8 mouse cellular contexts compared by ENCODE assay signal in the genomic region with DNA sequence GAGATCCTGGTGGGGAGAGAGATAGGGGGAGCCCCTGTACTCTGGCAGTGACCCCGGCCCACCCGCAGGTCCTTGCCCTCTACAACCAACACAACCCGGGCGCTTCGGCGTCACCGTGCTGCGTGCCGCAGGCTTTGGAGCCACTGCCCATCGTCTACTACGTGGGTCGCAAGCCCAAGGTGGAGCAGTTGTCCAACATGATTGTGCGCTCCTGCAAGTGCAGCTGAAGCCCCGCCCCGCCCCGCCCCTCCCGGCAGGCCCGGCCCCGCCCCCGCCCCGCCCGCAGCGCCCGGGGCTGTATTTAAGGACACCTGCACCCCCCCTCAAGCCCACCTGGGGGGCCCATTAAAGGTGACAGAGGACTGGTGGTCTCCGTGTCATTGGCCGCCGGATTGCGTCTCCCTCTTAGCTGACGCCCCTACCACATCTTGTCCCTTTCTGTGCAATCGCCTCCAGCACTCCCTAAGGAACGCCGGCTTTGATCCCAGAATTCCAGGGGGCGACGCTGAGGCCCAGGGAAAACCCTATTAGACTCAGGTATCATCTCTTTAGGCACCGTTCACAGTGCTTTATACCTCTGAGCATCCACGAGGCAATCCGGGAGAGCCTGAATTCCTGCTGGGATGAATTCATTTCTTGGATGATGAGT. TPM values are rescaled to one million over a fixed set of nuclear protein-coding genes. Genes with fewer than 3 reads are reported as not detected.
A peak's percentile ranks its signal among the peaks of the same experiment; 100 is the strongest.
DNase-seq lines count a peak whose midpoint lies in the region; ATAC-seq and TF ChIP-seq lines count a peak whose summit lies in the region.

No protein-coding gene starts in this region.

- TF ChIP-seq CTCF in bone marrow macrophage, adult 2 months (IDR thresholded peaks at IDR 0.05; ENCODE audit: low read depth, low read length): no peak

- 14% methylated on average over 31 of the region's 37 CpGs for WGBS in heart, embryonic 11.5 days (ENCODE audit: insufficient replicate concordance)
- 4% methylated on average over 37 of the region's 37 CpGs for WGBS in hindbrain, embryonic 11.5 days
- 83% methylated on average over 37 of the region's 37 CpGs for WGBS in macrophage (ENCODE audit: missing documents)

- intact Hi-C loops in heart, postnatal 25 days (cut with DNase I): loop anchor here (2.0 kb wide), 1 partner anchor 14 kb away; no protein-coding TSS in a partner anchor

- H3K4me2 ChIP-seq in heart, embryonic 11.5 days: peak overlapping the region; percentile 59
- H3K4me2 ChIP-seq in hindbrain, embryonic 11.5 days (replicated peaks; ENCODE audit: low read depth, low read length): peak overlapping the region; percentile 49

- no peak overlapping the region for H3K9ac ChIP-seq in heart, embryonic 11.5 days (ENCODE audit: low read depth, low read length)
- no peak overlapping the region for H3K9ac ChIP-seq in hindbrain, embryonic 11.5 days (ENCODE audit: low read depth, low read length)

- peaks cover 52% of the 10 kb centered on the region for H3K79me2 ChIP-seq in macrophage (ENCODE audit: inconsistent target)

- ATAC-seq in heart, embryonic 11.5 days (replicated peaks; ENCODE audit: insufficient number of reproducible peaks, low FRiP score, low TSS enrichment): peak; percentile 15; the same call in 1 of the 2 replicates
- peak; percentile 58; the same call in 1 of the 2 replicates for ATAC-seq in hindbrain, embryonic 11.5 days (ENCODE audit: low FRiP score)

- TF ChIP-seq POLR2A in bone marrow macrophage, adult 2 months (IDR thresholded peaks at IDR 0.05; ENCODE audit: borderline replicate concordance, low read depth, low read length): no peak

- peaks cover 46% of the 10 kb centered on the region for H3K4me1 ChIP-seq in heart, embryonic 11.5 days (ENCODE audit: control insufficient read depth, insufficient read depth, low read length)
- peaks cover 45% of the 10 kb centered on the region for H3K4me1 ChIP-seq in bone marrow macrophage, adult 2 months (ENCODE audit: control insufficient read depth, insufficient read depth, low read length)
- no peaks in the 10 kb centered on the region for H3K4me1 ChIP-seq in hindbrain, embryonic 11.5 days (replicated peaks; ENCODE audit: control insufficient read depth, insufficient read depth, low read length)

- H3K4me3 ChIP-seq in heart, embryonic 11.5 days (ENCODE audit: low read depth, low read length): peak overlapping the region; percentile 25; the same call in 1 of the 2 replicates
- H3K4me3 ChIP-seq in bone marrow macrophage, adult 2 months (ENCODE audit: insufficient read depth, low read length): no peak overlapping the region
- peak overlapping the region; percentile 29 for H3K4me3 ChIP-seq in hindbrain, embryonic 11.5 days (ENCODE audit: low read depth, low read length)
- H3K4me3 ChIP-seq in macrophage (ENCODE audit: inconsistent target): no peak overlapping the region

- peaks cover 4% of the 10 kb centered on the region; the same call in 1 of the 2 replicates for H3K9me3 ChIP-seq in heart, embryonic 11.5 days (replicated peaks; ENCODE audit: control insufficient read depth, low read length)
- H3K9me3 ChIP-seq in hindbrain, embryonic 11.5 days (ENCODE audit: control insufficient read depth, low read length): no peaks in the 10 kb centered on the region

- peaks cover 2% of the 10 kb centered on the region; the same call in 1 of the 2 replicates for H3K36me3 ChIP-seq in heart, embryonic 11.5 days (ENCODE audit: control insufficient read depth, insufficient read depth, low read length)
- no peaks in the 10 kb centered on the region for H3K36me3 ChIP-seq in hindbrain, embryonic 11.5 days (ENCODE audit: control insufficient read depth, insufficient read depth, low read length)
- H3K36me3 ChIP-seq in macrophage (ENCODE audit: inconsistent target): peaks cover 35% of the 10 kb centered on the region

- H3K27me3 ChIP-seq in heart, embryonic 11.5 days (ENCODE audit: control insufficient read depth, insufficient read depth, low read length): no peaks in the 10 kb centered on the region
- H3K27me3 ChIP-seq in hindbrain, embryonic 11.5 days (ENCODE audit: control insufficient read depth, insufficient read depth, low read length): no peaks in the 10 kb centered on the region

- H3K27ac ChIP-seq in heart, embryonic 11.5 days (ENCODE audit: low read depth, low read length): no peak overlapping the region
- H3K27ac ChIP-seq in bone marrow macrophage, adult 2 months (ENCODE audit: insufficient read depth, low read depth, low read length): peak overlapping the region; percentile 95
- H3K27ac ChIP-seq in hindbrain, embryonic 11.5 days (ENCODE audit: low read depth, low read length): no peak overlapping the region
- H3K27ac ChIP-seq in macrophage: peak overlapping the region; percentile 97

- DNase-seq in heart, postnatal 25 days (ENCODE audit: low spot score): no peak
- DNase-seq in hindbrain, embryonic 11.5 days (ENCODE audit: low spot score): no peak
- DNase-seq in thymus, postnatal 14 days: no peak
- DNase-seq in adipocyte (ENCODE audit: low spot score): no peak
- no peak for DNase-seq in lung, postnatal 14 days

RNA-seq across cellular contexts. Expression of gene Ccdc97, which starts 14.0 kb away (rescaled TPM):
- polyA plus RNA-seq in heart, embryonic 11.5 days (2014; fragmentation: Nextera tagmentation; extraction: Ambion mirVana): 25.5 and 25.6 TPM in 2 replicates
- 10 to 100 TPM; 50.3 to 52.7 TPM for total RNA-seq in heart, postnatal 25 days (2021)
- 40.0 and 44.7 TPM in 2 replicates for polyA plus RNA-seq in bone marrow macrophage, adult 2 months (2012; ENCODE audit: insufficient read depth, insufficient read length, missing spikeins)
- polyA plus RNA-seq in hindbrain, embryonic 11.5 days (2014; fragmentation: Nextera tagmentation; extraction: Ambion mirVana): 30.5 and 33.7 TPM in 2 replicates
- 100 to 1,000 TPM in 1 of 26 experiments, 10 to 100 TPM in 25; 24.7 to 122 (median 61.4) TPM for total RNA-seq in macrophage (2018; cell fraction: chromatin; rRNA removed)
- 10 to 100 TPM; 20.2 to 48.3 (median 37.1) TPM for total RNA-seq in macrophage (2018; cell fraction: cytosol; rRNA removed)
- total RNA-seq in macrophage (2018; cell fraction: nucleus; rRNA removed): 10 to 100 TPM; 25.6 to 91.8 (median 48.4) TPM
- polyA plus RNA-seq in macrophage (2018): 21.9 to 33.1 TPM (median 32.9 TPM) in 3 replicates

RNA-seq across cellular contexts. Expression of gene Tgfb1, which starts 18.0 kb away (rescaled TPM):
- polyA plus RNA-seq in heart, embryonic 11.5 days (2014; fragmentation: Nextera tagmentation; extraction: Ambion mirVana): 3.5 and 3.6 TPM in 2 replicates
- 10 to 100 TPM; 23.8 to 24.5 TPM for total RNA-seq in heart, postnatal 25 days (2021)
- 287 and 354 TPM in 2 replicates for polyA plus RNA-seq in bone marrow macrophage, adult 2 months (2012; ENCODE audit: insufficient read depth, insufficient read length, missing spikeins)
- 1.0 and 1.1 TPM in 2 replicates for polyA plus RNA-seq in hindbrain, embryonic 11.5 days (2014; fragmentation: Nextera tagmentation; extraction: Ambion mirVana)
- 100 to 1,000 TPM; 119 to 524 (median 241) TPM for total RNA-seq in macrophage (2018; cell fraction: chromatin; rRNA removed)
- total RNA-seq in macrophage (2018; cell fraction: cytosol; rRNA removed): 100 to 1,000 TPM; 316 to 653 (median 465) TPM
- total RNA-seq in macrophage (2018; cell fraction: nucleus; rRNA removed): 100 to 1,000 TPM; 187 to 584 (median 334) TPM
- polyA plus RNA-seq in macrophage (2018): 329 to 471 TPM (median 343 TPM) in 3 replicates

RNA-seq across cellular contexts. Expression of gene B9d2, which starts 24.3 kb away (rescaled TPM):
- polyA plus RNA-seq in heart, embryonic 11.5 days (2014; fragmentation: Nextera tagmentation; extraction: Ambion mirVana): 28.0 and 29.5 TPM in 2 replicates
- 10 to 100 TPM in 1 of 2 experiments, 1 to 10 TPM in 1; 8.3 to 10.9 TPM for total RNA-seq in heart, postnatal 25 days (2021)
- polyA plus RNA-seq in bone marrow macrophage, adult 2 months (2012; ENCODE audit: insufficient read depth, insufficient read length, missing spikeins): 18.3 and 19.2 TPM in 2 replicates
- 33.1 and 34.8 TPM in 2 replicates for polyA plus RNA-seq in hindbrain, embryonic 11.5 days (2014; fragmentation: Nextera tagmentation; extraction: Ambion mirVana)
- total RNA-seq in macrophage (2018; cell fraction: chromatin; rRNA removed): 10 to 100 TPM in 19 of 26 experiments, 1 to 10 TPM in 7; 5.0 to 21.3 (median 11.6) TPM
- total RNA-seq in macrophage (2018; cell fraction: cytosol; rRNA removed): 10 to 100 TPM in 25 of 26 experiments, 1 to 10 TPM in 1; 9.7 to 17.8 (median 14.2) TPM
- total RNA-seq in macrophage (2018; cell fraction: nucleus; rRNA removed): 10 to 100 TPM in 15 of 26 experiments, 1 to 10 TPM in 11; 4.5 to 20.0 (median 11.0) TPM
- polyA plus RNA-seq in macrophage (2018): 6.8 to 17.7 TPM (median 9.7 TPM) in 3 replicates

RNA-seq across cellular contexts. Expression of gene Tmem91, which starts 29.9 kb away (rescaled TPM):
- 1.2 and 2.0 TPM in 2 replicates for polyA plus RNA-seq in heart, embryonic 11.5 days (2014; fragmentation: Nextera tagmentation; extraction: Ambion mirVana)
- total RNA-seq in heart, postnatal 25 days (2021): not detected
- polyA plus RNA-seq in bone marrow macrophage, adult 2 months (2012; ENCODE audit: insufficient read depth, insufficient read length, missing spikeins): 0.87 TPM in 1 of 2 replicates, not detected in the other
- 1.6 and 2.2 TPM in 2 replicates for polyA plus RNA-seq in hindbrain, embryonic 11.5 days (2014; fragmentation: Nextera tagmentation; extraction: Ambion mirVana)
- total RNA-seq in macrophage (2018; cell fraction: chromatin; rRNA removed): 1 to 10 TPM in 21 of 26 experiments, under 1 TPM in 3, not detected in 2; 0.51 to 5.9 (median 2.9) TPM
- 1 to 10 TPM in 10 of 26 experiments, under 1 TPM in 14, not detected in 2; 0.19 to 2.0 (median 0.92) TPM for total RNA-seq in macrophage (2018; cell fraction: cytosol; rRNA removed)
- 1 to 10 TPM in 18 of 26 experiments, under 1 TPM in 6, not detected in 2; 0.56 to 3.5 (median 1.9) TPM for total RNA-seq in macrophage (2018; cell fraction: nucleus; rRNA removed)
- polyA plus RNA-seq in macrophage (2018): 0.25 to 0.59 TPM (median 0.32 TPM) in 3 replicates

RNA-seq across cellular contexts. Expression of gene Exosc5, which starts 45.9 kb away (rescaled TPM):
- 40.4 and 44.8 TPM in 2 replicates for polyA plus RNA-seq in heart, embryonic 11.5 days (2014; fragmentation: Nextera tagmentation; extraction: Ambion mirVana)
- total RNA-seq in heart, postnatal 25 days (2021): 10 to 100 TPM; 16.0 to 16.3 TPM
- 22.6 and 30.6 TPM in 2 replicates for polyA plus RNA-seq in bone marrow macrophage, adult 2 months (2012; ENCODE audit: insufficient read depth, insufficient read length, missing spikeins)
- polyA plus RNA-seq in hindbrain, embryonic 11.5 days (2014; fragmentation: Nextera tagmentation; extraction: Ambion mirVana): 48.1 and 49.9 TPM in 2 replicates
- total RNA-seq in macrophage (2018; cell fraction: chromatin; rRNA removed): 10 to 100 TPM in 16 of 26 experiments, 1 to 10 TPM in 9, under 1 TPM in 1; 0.49 to 33.8 (median 13.9) TPM
- total RNA-seq in macrophage (2018; cell fraction: cytosol; rRNA removed): 10 to 100 TPM; 16.3 to 28.0 (median 22.7) TPM
- 10 to 100 TPM in 19 of 26 experiments, 1 to 10 TPM in 7; 3.7 to 49.0 (median 13.1) TPM for total RNA-seq in macrophage (2018; cell fraction: nucleus; rRNA removed)
- polyA plus RNA-seq in macrophage (2018): 8.2 to 37.9 TPM (median 20.7 TPM) in 3 replicates

Comparison
In these comparisons a context has a peak if more than half of its experiments do, and no peak if none do; other contexts are left out.
1. H3K27ac ChIP-seq: peak in bone marrow macrophage, adult 2 months (single experiment) and macrophage (single experiment); none in heart, embryonic 11.5 days (single experiment) and hindbrain, embryonic 11.5 days (single experiment).
2. H3K4me3 ChIP-seq: peak in heart, embryonic 11.5 days (single experiment) and hindbrain, embryonic 11.5 days (single experiment); none in bone marrow macrophage, adult 2 months (single experiment) and macrophage (single experiment).
3. RNA of gene Tgfb1, which starts 18.0 kb away (polyA plus RNA-seq): 329 to 471 TPM in macrophage and 287 to 354 TPM in bone marrow macrophage, adult 2 months; 3.5 to 3.6 TPM in heart, embryonic 11.5 days and 1.0 to 1.1 TPM in hindbrain, embryonic 11.5 days; every median in the first group is over 10 times any median in the second.